Mouse (Mus musculus) hindlimb bud, embryonic 11.5 days (tissue): ENCODE data around the gene Specc1.
"Not testable (repeated sequence)": the region's sequence is repeated elsewhere in the genome, so short reads cannot be mapped to it uniquely, and the experiment has no call there.

Source experiments
- DNase-seq: peaks from one replicate; pipeline ENCODE4 v3.0.0-alpha.2; 2012; ENCODE audit warnings: low read depth, low spot score; ENCODE audit errors: extremely low spot score

Specc1 gene

DNA sequence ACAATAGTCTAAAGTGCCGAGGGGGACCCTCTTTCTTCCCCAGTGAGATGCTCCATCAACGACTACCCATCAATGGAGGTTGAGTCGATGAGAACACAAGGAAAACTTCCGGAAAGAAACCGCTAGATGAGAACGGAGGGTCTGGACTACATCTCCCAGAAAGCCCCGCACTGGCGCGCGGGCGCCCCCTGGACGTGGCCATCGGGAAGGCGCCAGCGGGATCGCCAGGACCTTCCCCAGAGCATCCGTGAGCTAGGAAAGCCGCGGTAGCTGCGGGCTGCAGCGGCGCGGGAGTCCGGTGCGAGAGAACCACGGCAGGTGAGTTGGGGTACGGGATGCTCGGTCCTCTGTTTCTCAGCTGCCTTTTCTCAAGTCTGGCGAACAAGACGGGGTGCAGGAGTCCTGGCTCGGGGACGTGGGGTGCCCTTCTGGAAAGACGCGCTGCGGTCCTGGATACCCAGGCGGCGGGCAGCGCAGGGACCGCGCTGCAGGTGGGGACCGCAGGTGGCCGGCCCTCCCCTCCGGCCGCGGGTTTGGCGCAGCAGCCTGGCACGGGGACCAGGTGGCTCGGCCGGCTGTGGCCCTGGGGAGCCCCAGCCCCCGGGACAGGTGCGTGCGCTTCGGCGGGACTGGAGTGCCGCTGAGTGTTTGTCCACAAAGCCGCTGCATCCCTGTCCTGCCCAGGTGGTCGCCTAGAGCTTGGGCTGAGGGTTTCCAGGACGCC lies at the start of gene Specc1:
TSS of gene Specc1 (plus strand) at position 192 of the 724 bp plus-strand sequence.
- peak; percentile 64 for DNase-seq

DNA sequence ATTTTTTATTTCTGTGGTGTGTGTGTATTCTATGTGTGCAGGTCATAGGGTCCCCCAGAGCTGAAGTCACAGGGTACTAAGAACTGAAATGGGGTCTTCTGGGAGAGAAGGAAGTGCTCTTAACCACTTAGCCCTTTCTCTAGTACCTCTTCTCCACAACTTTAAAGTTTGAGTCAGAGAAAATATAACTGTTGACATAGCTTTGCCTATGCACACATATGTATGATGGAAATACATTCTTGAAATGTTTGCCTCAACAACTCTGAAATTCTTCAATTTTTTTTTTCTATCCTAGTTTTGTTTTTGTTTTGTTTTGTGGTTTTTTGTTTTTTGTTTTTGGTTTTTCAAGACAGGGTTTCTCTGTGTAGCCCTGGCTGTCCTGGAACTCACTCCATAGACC lies 48.2 kb upstream of the Specc1 start:
- no peak for DNase-seq

GRCm38 (mm10) chr11:61919702-61920101 lies 36.9 kb upstream of the Specc1 start:
- DNase-seq: no peak

- no peak for DNase-seq
These were observed 33.3 kb upstream of the Specc1 start for GRCm38 (mm10) chr11:61923309-61923708.

- DNase-seq: no peak
These were observed 27.1 kb upstream of the Specc1 start for GRCm38 (mm10) chr11:61929323-61930097.

- DNase-seq: peak; percentile 47
These were observed 26.5 kb upstream of the Specc1 start, which contains the start of gene Akap10 for GRCm38 (mm10) chr11:61930098-61930517. Akap10 (minus strand) TSS chr11:61930252.

DNA sequence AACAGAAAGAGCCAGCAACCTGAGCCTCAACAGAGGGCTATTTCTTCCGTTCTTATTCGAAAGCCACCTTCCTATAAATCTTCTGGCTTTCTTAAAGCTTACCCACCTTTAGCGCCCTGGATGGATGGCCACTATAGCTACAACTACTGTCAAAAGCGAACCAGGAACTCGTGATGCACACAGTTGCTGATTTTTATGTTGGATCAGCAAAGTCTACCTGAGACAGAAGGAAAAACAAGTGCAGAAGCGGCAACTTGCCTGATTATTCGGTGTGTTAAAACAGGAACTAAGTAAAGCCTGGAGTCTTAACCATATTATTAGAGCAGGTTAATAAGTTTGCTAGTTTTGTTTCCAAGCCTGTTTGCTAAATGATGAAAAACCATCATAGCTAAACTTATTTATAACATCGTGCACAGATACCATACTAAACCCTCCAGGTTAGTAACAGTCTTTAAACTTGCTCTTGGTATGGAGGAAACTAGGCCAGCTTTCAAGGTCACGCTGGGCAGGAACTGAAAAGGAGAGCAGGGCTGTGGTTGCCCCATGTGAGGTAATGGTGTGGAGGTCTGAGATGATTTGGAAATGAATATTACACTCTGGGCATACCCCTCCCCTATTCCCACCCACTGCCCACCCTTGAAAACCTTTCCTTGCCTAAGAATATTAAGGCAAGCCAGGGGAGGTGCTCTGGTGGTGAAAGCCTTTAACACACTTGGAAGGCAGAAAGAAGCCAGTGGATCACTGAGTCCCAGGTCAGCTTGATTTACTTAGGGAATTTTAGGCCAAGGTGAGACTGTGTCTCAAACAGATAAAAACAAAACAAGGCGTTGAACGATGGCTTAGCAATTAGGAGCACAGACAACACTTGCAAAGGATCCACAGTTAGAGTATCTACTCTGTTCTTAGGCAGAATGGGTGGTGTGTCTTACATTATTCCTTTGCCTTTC lies 25.6 kb upstream of the Specc1 start:
- no peak for DNase-seq

DNA sequence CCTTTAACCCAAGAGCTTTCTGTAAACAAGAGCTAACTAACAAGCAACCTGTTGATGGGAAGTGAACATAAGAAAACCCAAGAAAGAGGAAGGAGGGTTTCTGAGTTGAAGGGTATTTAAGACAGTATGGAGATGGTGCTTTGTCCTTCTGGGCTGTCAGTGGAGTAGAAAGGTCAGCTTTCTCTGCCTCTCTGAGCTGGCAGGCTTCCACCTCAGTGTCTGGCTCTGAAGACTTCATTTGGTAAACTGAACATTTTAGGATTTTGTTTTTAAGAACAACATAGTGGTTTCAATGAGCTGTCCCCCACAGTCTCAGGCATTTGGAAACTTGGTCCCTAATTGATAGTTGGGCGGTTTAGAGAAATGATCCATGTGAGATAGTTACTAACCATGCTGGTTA lies 18.8 kb upstream of the Specc1 start:
- no peak for DNase-seq

GRCm38 (mm10) chr11:61942903-61943302 lies 13.7 kb upstream of the Specc1 start:
- DNase-seq: no peak

DNA sequence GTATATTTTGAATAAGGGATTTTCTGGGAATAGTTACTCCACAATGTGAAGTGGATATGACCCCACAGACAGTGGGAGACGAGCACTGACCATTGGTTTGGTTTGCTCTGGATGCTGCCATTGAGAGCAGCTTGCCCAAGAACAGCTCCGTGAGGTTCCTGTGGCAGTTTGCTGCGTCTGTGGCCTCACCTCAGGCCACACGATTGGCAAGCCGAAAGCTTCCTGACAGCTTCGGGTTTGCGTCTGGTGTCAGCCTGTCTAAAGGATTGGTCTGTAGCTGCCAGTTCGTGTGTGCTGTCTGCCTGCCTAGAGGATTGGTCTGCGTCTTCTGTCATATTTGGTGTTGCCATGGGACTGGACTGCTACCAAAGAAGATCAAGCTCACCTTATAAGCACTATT lies 12.1 kb upstream of the Specc1 start:
- DNase-seq: no peak

GRCm38 (mm10) chr11:61946608-61947007 lies 10.0 kb upstream of the Specc1 start:
- no peak for DNase-seq

- no peak for DNase-seq
These were observed 7.2 kb upstream of the Specc1 start for GRCm38 (mm10) chr11:61949315-61949714.

DNA sequence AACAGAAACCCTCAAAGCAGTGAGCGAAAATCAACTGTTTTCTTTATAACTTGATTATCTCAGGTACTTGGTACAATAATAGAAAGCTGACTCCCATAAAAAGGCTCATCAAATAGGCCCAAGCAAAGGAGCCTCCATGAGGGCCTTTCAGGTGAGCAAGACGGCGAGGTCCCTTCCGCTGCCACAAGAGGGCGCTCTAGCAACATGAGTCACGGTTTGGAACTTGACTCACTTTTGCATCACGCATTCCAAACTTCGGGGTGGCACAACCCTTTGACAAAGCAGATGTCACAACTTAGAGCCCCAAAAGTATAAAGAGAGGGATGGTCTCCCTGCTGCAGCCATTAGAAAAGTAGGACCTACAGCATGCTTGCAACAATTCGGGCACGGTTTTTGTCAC lies 5.9 kb upstream of the Specc1 start:
- DNase-seq: no peak

- no peak for DNase-seq
These were observed 1.4 kb upstream of the Specc1 start for GRCm38 (mm10) chr11:61955136-61955535.

DNA sequence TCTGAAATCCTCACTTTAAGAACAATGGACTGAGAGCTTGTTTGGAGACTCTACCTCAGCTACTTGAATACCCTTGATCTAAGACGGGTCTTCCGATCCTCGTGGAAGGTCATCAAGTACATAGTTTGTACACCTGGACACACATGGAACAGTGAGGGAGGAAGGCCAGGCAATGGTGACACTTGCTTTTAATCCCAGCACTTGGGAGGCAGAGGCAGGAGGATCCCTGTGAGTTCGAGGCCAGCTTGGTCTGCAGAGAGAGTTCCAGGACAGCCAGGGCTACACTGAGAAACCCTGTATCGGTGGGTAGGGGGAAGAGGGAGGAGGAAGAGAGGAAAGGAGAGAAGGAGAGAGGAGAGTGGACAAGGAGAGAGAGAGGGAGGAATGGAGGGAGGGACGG lies 612 bp upstream of the Specc1 start:
- DNase-seq: no peak

DNA sequence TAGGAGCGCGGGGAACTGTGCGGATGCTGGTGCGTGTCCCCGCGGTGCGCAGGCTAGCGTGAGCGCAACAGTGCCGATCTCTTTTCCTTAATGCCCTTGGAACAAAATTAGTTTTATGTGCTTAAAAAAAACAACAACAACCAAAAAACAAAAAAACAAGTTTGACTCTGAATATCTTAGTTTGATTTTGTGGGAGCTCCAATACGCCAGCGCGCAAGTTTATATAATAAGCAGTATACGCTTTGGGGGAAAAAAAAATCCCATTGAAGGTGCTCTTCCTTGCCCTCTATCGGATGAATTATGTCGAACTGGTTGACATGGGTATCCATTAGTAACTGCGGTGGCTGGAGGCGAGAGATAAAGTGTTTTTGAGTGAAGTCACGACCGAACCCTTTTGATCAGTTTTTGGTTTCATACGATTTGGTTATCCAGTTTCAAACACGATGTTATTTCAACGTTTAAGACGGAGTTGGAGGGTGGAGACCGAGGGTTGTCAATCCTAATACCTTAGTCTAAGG lies 792 bp downstream of the Specc1 start:
- peak; percentile 31 for DNase-seq

GRCm38 (mm10) chr11:61958706-61959105 lies 2.1 kb downstream of the Specc1 start:
- not testable (repeated sequence) for DNase-seq

- no peak for DNase-seq
These were observed 3.5 kb downstream of the Specc1 start for GRCm38 (mm10) chr11:61960096-61960495.

DNA sequence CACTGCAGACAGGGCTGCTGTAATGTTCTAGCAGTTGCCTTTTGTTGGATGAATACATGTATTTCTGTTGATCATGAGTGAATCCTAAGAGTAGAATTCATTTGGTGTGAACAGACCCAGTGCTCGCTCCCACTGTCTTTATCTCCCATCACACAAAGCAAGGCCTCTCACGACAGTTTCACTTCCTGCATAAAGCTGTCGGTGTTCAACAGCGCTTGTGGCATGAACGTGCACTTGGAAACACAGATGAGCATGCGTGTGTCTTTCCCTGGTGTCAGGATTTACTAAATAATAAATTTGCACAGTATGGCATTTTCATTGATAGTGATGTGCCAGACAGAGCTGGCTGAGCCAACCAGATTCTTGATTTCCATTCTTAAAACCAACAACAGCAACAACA lies 6.1 kb downstream of the Specc1 start:
- DNase-seq: no peak

GRCm38 (mm10) chr11:61963193-61963592 lies 6.6 kb downstream of the Specc1 start:
- no peak for DNase-seq

GRCm38 (mm10) chr11:61964611-61965010 lies 8.0 kb downstream of the Specc1 start:
- no peak for DNase-seq
